Mouse (Mus musculus) stomach, postnatal 0 days (tissue): Measurements from ENCODE around the gene Parp8.

ENCODE experiments used
- CTCF ChIP-seq: IDR thresholded peaks from 2 replicates; pipeline ENCODE4 v1.5.1; 2016; ENCODE audit warnings: antibody characterized with exemption, low read depth, mild to moderate bottlenecking, moderate library complexity
- EP300 ChIP-seq: optimal IDR thresholded peaks from 2 replicates; pipeline ENCODE3; 2016; ENCODE audit warnings: antibody characterized with exemption

- no peak for TF ChIP-seq CTCF
- TF ChIP-seq EP300, result no peak
These were observed 11.8 kb downstream of the Parp8 start for GRCm38 (mm10) chr13:117013516-117013915.
